Mouse (Mus musculus): ENCODE data around the gene Cldn13.

DNA sequence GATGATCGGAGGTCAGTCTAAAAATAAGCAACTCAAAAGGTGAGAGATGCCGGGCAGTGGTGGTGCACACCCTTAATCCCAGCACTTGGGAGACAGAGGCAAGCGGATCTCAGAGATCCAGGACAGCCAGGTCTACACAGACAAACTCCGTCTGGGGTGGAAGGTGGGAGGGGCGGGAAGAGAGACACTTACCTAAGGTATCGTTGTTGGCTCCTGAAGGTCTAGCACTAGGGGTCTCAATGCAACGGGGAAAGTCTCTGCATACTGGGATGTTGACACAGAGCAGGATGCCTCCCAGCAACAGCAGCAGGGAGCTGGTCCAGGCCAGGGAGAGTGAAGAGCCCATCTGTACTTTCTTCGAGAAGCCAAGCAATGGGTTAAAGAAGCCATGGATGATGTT is 816 bp downstream of the Cldn13 start:
- TF ChIP-seq CTCF (IDR thresholded peaks at IDR 0.05) (no peak), EP300 (IDR thresholded peaks at IDR 0.05; ENCODE audit: insufficient read depth, low read depth, low read length) (no peak), POLR2A (IDR thresholded peaks at IDR 0.05; ENCODE audit: insufficient read depth, low read depth, low read length) (no peak)
